Mouse (Mus musculus) heart, postnatal 4 days (tissue): ENCODE measurements around the gene Gm20814. TPM values are rescaled to one million over a fixed set of nuclear protein-coding genes. Genes with fewer than 3 reads are reported as not detected.
"Not testable (repeated sequence)": the region's sequence is repeated elsewhere in the genome, so short reads cannot be mapped to it uniquely, and the experiment has no call there.

Source experiments
- DNase-seq: peaks from one replicate; pipeline ENCODE4 v3.0.0; 2021
- total RNA-seq, 2 experiments: library from RNA; stranded (reverse); gene quantifications; 2 replicates each; pipeline ENCODE4 v1.2.3; 2021

Gm20814 gene
- total RNA-seq, result not detected

DNA sequence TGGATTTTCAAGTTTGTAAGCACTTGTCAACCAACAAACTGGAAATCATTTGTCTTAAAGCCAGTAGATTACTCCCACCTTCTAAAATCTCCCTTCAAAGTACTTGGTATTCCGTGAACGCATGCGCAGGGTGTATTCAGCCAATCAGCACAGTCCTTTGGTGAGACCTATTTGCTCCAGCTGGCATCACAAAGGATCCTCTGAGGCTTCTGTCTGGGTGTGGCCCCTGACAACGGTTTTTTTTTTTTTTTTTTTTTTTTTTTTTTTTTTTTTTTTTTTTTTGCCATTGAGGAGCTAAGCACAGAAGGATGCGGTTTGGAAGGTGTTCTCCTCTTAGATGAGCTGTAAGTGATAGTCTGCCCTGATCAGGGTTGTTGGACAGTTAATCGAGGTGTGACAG, at the start of gene Gm20814:
TSS of gene Gm20814 (plus strand) at position 301 of the 400 bp plus-strand sequence.
- DNase-seq, result not testable (repeated sequence)
